Mouse (Mus musculus) lung, postnatal 10 days (tissue): ENCODE results near the gene Hspg2.
A peak's percentile ranks its signal among the peaks of the same experiment; 100 is the strongest.

Source experiments
- DNase-seq: peaks from one replicate; pipeline ENCODE4 v3.0.0; 2021

Gene Hspg2

DNA sequence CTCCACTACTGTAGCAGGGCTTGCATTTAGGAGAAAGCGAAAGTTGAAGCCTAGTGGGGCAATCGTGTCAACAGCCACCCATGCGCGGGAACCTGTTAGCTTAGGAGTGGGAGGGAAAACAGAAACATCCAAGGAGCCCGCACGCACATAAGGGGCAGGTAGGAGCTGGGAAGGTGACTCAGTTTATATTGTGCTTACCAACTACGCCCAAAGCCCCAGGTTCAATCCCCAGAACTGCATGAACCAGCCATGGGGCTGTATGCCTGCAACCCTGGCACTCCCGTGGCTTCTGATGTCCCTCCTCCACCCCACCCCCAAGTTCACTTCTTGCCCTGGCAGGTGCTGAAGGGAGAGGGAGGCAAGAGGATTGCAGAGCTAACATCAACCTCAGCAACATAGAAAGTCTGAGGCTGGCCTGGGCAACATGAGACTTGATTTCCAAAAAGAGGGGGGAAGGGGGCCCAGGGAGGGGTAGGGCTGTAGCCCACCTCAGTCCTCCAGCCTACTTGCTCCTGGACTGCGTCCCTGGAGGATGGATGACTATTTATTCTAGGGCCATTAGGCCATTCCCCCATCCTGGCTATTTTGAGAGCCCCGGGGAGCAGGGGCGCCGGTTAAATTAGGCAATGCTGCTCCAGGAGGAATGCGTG lies 12.9 kb downstream of the Hspg2 start:
- DNase-seq = no peak

DNA sequence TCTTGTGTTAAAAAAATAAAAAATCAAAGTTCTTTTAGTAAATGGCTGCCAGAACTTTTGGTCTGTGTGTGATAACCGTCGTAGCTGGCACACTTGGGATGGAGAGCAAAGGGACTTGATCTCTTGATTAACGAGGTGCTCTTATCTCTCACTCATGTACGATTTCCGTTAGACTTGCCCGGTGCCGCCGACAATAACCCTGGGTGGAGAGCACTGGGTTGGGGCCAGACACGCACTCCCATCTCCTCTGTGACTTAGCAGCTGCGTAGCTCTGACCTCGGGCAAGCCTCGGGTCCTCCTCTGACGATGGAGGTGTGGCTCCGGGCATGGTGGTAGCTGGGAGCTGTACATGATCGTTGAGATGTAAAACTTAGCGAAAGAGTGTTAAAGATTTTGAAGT lies 15.3 kb downstream of the Hspg2 start:
- peak; percentile 68 for DNase-seq

DNA sequence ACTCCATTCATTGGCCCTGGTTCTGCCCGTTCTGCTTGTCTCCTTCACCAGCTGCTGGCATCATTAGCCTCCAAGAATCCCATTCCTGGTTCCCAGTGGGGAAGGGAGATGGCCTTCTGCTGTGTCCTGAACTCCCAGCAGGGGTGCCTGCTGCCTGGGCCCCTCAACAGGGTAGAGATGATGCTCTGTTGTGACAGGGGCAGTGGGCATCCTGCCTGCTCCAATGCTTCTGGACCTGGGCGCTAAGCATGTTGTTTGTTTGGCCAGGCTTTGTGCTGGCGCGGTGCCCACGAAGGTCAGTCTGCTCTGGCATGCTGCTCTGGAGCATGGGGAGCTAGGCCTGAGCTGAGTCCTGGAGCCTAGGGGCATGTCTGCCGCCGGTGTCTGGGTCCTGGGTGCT lies 16.0 kb downstream of the Hspg2 start:
- peak; percentile 72 for DNase-seq

DNA sequence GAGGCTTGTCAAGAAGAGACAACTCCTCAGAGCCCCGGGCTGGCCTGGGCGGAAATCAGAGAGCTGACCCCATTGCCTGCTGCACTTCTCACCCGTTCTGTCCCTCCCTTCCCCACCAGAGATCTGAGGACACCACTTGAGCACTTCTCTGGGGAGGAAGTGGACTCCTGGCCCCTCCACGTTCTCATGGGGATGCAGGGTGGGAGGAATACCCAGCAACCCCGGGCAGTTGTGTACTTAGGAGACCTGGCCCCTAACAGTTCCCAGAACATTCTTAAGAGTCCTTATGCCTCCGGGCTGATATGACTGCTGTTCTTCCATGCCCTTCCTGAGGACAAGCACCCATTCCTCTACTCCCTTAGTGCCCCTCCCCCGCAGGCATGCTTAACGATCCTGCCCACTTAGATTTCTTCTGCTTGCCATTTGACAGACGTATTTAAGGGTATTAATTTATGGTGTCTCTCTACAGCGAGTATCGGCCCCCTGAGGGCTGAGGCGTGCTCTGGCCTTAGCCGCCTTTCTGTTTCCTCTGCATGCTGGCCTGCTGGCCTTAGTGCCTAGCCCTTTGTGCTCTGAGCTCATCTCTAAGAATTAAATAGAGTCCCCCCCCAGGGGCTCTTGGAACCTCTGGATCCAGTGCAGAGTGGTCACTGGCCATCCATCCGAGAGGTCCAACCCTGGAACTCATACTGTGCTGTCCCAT lies 16.8 kb downstream of the Hspg2 start:
- no peak for DNase-seq

DNA sequence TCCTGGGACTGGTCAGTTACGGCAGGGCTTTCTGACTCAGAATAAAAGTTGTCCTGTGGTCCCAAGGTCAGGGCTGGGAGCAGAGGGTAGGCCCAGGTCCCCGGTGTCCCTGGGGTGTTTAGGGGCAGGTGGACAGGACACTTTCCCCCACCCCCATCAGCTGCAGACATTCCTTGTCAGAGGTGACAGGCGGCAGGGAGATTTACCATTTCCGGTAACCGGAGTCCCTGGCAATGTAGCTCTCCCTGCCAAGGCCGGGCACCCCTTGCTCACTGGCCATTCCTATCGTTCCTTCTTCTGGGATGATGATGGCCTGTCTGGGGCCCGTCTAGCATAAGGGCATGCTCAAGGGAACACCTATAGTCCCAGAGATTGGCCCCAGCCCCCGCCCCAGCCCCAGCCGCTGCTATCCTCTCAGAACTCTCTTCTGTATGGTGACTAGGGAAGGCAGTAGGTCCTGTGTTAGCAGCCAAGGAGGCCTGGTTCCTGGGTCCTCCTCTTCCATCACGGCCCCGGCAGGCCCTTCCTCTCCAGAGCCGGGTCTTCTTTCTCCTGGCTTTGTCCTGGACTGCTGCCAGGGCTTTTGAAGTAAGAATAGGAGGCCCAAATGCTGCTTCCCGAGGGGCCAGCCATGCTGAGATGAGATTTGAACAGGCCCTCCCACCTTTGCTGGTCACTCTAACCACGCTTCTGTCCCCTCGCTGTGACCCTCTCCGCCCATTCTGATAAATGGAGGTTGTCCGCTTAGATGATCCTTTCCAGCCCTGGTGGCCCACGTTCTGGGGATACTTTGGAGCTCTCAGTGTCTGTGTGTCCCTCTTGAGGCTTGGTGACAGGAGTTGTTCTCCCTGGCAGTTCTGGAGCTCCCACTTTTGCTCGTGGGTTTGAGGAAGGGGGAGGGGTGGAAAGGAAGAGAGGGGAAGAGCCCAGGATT lies 17.8 kb downstream of the Hspg2 start:
- DNase-seq = no peak

DNA sequence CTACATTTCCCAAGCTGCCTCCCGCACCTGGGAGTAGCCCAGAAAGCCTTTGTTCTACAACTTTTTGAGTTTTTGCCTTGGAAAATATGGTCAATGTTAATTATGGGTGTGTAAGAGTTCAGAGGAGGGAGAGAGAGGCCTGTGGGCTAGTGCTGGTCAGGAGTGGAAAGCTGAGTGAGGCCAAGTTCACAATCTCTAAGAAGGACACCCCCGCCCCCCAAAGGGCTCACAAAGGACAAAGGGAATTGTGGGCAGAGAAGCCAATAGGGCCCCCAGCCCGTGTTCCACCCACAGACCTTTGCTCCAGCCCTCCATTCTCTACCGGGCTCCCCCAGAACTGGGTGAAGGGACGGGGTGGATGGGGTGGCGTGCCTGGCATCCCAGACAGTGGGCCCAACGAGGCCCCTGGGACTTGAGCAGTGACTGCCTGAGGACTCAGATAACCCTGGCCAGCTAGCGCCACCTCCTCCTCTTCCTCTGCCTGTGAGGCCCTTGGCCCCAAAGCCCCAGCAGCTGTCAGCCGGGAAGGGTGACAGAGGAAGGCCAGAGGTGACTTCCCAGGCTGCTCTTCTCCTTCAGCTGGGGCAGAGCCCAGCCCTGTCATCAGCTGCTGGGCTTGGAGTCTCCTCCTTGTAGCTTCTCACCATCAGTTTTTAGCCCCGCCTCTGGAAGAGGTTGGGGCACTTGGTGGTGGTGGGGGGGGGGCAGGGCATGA lies 18.9 kb downstream of the Hspg2 start:
- DNase-seq = peak; percentile 86

DNA sequence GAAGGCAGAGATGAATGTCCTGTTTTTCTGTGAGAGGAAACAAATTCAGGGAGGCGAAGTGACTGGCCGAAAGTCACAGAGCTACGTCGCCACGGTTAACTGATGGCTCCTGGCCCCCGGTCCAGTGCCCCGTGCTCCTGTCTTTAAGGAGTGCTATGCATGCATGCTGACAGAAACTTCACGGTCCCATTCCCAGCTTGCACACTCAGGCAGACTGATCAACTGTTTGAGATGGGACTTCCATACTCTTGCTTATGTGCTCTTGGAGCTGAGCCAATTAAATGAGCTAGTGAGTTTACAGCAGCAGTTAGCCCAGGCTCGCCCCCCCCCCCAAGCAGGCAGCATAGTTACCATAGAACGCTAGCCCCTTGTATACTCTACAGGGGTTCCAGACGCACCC lies 19.5 kb downstream of the Hspg2 start:
- no peak for DNase-seq

DNA sequence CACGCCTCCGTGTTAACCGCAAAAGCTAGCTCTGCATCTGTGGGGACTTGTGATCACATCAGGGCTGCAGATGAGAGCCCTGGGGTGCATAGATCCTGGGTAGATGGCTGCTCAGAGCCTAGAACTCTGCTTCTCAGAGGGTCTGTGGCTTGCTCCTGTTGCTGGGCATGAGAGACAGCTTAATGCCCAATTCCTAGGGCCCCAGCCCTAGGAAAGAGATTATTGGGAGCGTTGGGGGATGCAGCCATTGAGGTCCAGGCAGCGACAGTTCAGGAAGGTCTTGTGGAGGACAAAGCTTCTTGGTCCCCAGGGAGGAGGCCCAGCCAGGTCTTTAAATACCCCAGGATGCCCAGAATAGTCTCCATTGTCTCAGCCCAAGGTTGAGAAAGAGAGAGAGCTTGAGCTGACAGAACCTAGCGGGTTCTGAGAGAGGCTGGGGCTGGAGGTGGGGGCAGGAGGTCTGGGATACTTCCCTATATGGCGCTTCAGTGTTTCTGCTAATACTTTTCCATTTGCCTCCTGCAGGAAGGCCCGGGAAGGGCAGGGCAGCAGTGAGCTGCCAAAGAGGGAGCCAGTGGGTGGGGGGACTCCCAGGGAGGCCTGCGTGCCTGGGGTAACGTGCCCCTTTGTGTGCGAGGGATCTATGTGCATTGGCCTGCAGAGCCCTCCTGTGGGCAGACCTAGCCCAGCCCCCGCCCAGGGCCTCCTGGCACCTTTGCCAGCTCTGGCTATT lies 20.2 kb downstream of the Hspg2 start:
- DNase-seq = peak; percentile 83

DNA sequence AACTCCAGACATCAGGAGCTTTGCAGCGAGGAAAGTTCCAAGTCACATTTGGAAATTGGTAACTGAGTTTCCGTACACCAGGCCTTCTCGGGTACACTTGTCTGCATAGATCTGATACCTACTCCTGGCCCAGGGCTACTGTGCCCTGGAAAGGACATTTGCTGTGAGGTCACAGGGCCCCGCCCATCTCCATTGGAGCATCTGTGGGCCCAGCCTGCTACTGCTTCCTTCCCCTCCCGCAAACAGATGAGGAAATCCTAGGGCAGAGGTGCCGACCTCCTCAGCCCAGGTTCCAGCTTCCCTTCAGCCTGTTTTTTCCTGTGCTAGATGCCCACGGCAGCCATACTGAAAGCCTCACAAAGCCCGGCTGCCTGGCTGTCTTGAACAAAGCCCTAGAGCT lies 21.4 kb downstream of the Hspg2 start:
- no peak for DNase-seq

DNA sequence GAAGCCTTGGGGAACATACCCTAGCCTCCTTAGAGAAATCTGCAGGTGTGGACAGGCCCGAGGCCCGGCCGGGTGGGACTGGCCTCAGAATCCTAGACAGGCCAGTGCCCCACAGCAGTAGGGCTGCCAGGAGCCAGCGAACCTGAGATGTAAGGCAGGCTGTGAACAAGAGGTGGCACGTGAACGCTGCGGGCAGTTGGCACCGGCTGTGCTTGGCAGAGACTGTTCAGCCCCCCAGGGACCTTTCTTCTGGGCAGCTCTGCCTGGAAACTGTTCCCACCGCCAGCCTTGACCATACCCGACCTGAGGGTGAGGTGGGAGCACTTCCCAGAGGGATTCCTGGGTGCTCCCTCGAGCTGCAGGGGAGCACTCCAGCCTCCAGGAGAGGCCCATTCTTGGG lies 24.0 kb downstream of the Hspg2 start:
- DNase-seq = no peak

DNA sequence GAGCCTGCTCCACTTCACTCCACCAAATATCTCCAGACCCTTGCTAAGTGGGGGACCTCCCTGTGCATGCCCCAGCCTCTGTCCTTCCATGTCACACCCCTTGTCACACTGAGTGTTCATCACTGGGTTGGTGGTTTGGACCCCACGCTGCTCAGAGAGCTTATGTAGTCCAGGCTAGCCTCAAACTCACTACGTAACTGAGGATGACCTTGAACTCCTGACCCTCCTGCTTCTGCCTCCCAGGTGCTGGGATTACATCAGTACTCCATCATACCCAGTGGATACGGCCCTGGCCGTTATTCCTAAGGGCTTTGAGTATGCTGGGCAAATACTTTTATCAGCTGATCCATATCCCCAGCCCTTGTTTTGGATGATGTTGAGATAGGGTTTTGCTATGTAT lies 24.6 kb downstream of the Hspg2 start:
- DNase-seq = no peak

DNA sequence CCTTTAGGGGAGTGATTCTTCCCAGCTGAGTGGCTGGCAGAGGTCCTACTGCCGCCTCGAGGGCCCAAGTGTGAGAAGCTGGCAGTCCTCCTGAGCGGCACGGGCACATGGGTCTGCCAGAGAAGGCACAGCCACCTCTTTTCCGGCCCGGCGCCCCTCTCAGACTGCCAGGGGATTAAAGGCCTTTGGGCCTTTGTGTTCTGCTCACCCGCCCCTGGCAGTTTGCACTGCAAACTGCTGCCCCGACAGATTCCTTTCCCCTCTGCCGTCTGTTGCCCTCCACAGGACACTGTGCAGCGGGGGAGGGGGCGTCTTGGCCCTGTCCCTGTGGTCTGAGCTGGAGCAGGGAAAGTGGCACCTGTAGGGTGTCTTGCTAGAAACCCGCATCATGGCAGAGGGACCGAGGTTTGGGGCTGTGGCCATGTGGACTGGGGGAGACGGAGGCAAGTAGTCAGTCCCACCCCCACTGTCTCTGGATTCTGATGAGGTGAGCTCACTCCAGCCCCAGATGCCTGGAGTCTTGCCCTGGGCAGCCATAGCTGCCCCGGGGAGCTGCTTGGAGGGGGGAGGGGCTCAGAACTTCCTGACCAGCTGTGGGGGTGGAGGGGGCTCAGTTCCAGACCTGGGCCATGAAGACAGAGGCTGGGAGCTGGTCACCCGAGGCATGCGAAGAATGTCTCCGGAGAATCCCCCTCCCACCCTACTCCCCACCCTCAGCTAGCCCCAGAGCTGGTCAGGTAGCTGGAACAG lies 26.4 kb downstream of the Hspg2 start:
- peak; percentile 76 for DNase-seq

DNA sequence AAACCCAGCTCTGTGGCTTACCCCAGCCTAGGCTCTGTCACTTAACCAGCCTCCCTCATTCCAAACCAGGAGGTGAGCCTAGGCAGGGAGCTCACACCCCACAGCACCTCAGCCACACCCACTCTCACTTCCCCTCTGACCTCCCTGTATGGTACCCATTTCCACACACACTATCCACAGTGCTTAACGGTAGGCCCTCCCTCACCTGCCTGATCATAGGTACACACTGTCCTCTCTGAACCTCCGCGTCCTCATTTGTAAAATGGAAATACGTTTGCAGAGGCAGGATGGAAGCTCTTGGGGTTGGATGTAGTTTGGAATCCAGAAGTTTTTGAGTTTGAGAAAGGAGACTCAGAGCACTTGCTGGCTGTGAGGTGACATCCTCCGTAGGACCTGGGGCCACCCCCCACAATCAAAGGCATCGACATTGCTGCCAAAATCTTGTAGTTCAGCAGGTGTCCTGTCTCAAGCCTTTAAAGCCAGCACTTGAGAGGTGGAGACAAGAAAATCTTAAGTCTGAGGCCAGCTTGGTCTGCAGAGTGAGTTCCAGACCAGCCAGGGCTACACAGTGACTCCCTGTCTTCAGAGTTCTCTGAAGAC lies 27.0 kb downstream of the Hspg2 start:
- DNase-seq = no peak

DNA sequence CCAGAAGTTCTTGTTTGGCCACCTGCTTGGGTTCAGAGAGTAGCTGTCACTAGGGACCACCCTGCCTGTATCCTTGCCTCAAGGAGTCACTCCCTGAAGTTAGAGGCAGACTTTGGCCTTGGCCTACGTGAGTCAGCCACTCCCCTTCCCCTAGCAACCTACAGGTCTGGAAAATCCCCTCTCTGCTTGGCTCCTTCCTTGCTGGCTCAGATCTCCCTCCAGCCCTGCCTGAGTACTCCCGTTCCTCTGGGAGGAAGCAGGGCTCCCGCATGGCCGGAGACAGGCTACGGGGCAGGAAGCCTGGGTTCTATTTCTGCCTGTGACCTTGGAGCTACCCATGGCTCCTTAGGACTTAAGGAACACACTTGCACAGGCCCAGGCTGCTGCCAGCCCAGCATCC lies 28.8 kb downstream of the Hspg2 start:
- no peak for DNase-seq

DNA sequence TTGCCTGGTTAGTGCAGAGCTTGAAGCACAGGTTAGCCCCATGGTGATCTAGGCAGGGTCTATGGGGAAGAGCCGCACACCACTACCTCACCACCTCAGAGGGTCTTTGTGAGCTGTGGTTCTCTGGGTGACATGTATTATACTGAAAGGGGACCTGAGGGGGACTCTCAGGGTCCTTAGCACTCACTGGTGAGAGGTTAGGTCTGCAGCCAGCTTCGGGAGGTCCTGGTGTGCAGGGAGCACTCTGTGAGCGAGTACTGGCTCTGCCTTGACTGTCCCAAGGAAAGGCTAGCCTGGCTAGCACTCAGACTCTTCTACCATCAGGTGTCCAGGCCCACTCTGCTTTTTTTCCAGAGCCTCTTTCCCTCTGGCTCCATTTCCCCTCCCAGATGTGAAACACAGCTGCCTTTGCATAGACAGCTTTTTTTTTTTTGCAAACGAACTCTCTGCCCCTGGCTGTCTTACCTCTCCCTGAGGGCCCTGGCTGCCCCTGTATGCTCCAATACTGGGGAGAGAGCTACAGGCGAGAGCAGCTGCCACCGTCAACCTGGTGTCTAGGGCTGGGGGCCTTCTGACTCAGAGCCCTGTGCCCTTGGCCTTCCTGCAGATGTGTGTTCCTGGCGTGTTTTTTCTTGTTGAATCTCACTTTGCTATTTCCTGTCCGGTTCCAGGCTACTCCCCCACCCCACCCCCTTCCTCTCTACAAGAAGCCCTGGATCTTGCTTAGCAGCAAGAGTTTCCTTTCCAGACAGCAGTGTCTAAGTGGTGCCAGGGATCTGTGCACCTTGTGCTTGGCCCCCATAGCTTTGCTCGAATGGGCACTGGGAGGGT lies 29.5 kb downstream of the Hspg2 start:
- peak; percentile 69 for DNase-seq

DNA sequence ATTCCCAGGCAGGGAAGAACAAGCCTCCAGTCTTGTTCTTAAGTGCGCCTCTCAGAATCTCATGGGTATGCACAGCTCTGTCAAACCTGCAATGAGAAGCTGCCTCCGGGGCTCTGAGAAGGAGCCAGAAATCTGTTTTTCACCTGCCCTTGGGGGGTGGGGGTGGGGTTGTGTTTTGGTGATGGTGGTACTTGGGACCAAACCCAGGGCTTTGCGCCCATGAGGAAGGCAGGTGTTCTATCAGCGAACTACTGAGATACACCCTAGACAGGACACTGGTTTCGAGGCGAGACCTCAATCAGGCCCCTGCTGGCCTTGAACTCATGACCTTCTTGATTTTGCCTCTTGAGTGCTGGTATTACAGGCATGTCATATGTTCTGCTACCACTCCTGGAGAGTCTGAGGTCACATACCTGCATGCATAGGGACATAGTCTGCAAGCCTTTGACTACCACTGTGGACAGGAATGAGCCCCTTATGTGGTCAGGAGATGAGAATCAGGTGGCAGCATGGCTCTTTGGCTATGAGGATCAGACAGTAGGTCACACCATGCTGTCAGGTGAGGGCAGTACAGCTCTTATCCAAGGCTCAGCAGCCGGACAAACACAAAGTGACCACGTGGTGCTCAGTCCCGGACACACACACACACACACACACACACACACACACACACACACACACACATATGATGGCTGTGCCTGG lies 30.5 kb downstream of the Hspg2 start:
- no peak for DNase-seq

DNA sequence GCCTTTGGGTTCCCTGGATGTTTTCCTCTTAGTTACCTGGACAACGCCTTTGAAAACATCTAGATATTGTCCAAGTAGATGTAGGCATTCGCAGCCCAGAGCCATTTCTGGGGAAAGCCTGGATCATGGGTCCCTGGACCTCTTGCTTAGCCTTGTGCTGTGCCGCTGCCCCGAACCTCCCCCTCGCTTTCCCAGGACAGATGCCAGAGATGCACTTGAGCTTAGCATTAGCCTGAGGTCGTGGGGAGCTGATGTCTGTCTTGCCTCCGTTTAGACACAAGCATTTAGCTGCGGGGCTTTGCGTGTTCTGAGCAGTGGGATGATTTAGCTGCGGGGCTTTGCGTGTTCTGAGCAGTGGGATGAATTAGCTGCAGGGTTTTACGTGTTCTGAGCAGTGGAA lies 31.6 kb downstream of the Hspg2 start:
- DNase-seq = no peak

DNA sequence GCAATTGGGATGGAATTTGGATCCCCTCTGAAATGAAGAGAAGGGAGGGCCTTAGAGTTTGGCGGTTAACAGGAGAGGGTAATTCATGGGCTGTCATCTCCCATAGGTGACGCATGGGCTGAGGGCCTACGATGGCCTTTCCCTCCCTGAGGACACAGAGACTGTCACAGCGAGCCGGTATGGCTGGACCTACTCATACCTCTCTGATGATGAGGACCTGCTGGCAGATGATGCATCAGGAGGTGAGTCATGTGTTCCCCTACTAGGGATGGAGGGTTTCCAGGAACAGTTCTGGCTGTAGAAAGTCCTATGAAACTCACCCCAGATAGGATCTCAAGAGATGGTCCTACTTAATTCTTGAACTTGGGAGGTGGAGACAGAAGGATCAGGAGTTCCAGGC lies 32.4 kb downstream of the Hspg2 start:
- DNase-seq = no peak

DNA sequence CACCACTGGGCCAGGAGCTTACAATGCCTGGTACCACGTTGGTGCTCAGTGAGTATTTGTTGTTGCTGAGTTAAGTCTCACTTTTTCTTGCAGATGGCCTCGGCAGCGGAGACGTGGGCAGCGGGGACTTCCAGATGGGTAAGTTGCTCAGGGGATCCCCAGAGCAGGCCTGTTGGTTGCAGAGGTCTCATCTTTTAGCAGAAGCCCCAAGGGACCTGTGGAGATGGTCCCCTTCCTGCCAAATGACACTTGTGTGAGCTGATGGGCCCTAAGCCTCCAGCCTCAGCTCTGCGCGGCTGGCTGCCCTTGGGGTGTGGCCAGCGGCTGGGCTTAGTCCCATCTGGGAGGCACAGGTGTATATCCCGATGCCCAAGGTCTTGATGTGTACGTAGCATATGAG lies 33.6 kb downstream of the Hspg2 start:
- DNase-seq = no peak

DNA sequence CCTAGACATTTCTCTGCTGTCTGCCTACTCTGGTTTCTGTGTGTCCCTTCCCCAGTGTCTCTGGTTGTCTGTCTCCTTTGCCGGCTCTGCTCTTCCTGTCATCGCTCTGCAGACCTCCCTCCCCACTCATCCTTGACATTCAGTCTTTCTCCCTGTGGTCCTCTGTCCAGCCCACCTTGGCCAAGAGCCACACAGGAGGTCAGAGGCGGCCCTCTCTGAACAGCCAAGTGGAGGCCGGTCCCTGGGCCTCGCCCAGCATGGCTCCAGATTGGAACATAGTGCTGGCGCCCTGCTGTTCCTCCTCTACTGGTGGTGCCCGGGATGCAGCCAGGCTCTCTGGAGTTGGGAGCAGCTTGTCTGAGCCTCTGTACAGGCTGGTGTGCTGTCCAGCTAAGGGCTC lies 34.2 kb downstream of the Hspg2 start:
- DNase-seq = no peak
